Mouse (Mus musculus): ENCODE measurements at regions not wholly inside any gene's neighbourhood (a gene's known extent, or its start where the extent isn't known, plus 50 kb on each side); places are given as distances from the start of the nearest gene placed in this dataset.

- Histone ChIP-seq H3K27ac (replicated peaks; ENCODE audit: low read depth, low read length) (no peak overlapping the region), H3K27me3 (ENCODE audit: control insufficient read depth, insufficient read depth, low read length) (no peaks in the 10 kb centered on the region), H3K9me3 (replicated peaks; ENCODE audit: control insufficient read depth, low read length) (no peaks in the 10 kb centered on the region), H3K4me3 (ENCODE audit: low read depth, low read length) (no peak overlapping the region), H3K4me1 (ENCODE audit: control insufficient read depth, insufficient read depth, low read length) (no peaks in the 10 kb centered on the region), H3K9ac (replicated peaks; ENCODE audit: low read length) (no peak overlapping the region), H3K36me3 (replicated peaks; ENCODE audit: control insufficient read depth, insufficient read depth, low read depth, low read length) (no peaks in the 10 kb centered on the region), H3K4me2 (ENCODE audit: low read depth, low read length) (no peak overlapping the region)
- DNase-seq (ENCODE audit: low spot score) = no peak
- ATAC-seq (replicated peaks; ENCODE audit: insufficient number of reproducible peaks, low FRiP score, low TSS enrichment, low read depth) = no peak
- 63% methylated on average over 1 of the region's 1 CpGs for WGBS
These were observed 53.9 kb upstream of the Vav3 start for GRCm38 (mm10) chr3:109286590-109286989.
